Mouse (Mus musculus): ENCODE measurements around the gene Ccdc43.
"Not testable (repeated sequence)": the region's sequence is repeated elsewhere in the genome, so short reads cannot be mapped to it uniquely, and the experiment has no call there.

Ccdc43 gene

DNA sequence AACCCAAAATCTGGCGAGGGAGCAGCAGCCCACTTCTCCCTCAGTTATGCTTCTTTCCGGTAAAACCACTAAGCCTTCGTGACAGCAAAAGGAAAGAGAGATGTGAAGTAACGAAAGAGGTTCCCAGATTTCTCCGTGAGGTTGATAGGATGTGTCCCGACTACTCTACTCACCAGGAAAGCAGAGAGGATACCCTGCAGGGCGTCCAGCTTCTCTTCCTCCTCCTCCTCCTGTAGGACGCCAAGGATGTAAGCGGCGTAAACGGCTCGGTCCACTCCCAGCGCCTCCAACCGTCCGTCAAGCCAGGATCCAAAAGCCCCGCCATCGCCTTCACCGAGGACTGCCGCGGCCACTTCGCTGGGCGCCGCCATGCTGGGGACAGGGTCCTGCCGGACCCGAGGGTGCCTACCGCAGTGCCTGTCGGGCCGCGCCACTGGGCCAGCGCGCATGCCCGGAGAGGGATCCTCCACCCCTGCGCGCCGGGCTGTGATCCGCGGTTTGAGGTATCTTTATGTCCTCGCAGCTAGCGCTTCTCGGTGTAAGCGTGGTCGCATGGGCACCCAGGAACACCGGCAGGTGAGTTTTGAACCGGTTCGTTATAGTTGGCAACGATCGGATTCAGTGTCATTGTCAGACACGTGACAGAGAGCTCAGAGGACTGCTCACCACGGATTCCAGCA lies at the start of gene Ccdc43:
Gene Ccdc43 (minus strand): TSS at position 445 of the 680 bp plus-strand sequence.
- in situ Hi-C loops (cut with MboI, MseI), result loop anchor here (5.0 kb wide), 1 partner anchor 985 kb away; no protein-coding TSS in a partner anchor

DNA sequence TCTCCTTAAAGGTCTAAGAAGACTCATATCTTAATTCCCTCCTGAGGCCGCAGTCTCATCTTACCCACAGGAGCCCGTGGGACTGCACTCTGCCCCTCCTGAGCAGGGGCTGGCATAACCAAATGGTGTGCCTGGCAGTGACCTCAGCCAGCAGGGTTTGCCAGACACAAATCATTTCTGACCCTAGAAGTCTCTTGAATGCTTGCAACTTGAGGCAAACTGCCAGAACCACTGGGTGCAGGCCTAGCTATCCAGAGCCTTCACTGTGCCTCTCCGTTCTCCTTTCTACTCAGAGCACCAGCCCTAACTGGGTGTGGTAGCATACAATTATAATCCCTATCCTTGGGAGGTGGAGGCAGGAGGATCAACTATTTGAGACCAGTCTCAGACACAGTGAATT lies 47.2 kb upstream of the Ccdc43 start:
- in situ Hi-C loops (cut with MboI, MseI), result loop anchor here (10.0 kb wide), 1 partner anchor 1730 kb away; no protein-coding TSS in a partner anchor

DNA sequence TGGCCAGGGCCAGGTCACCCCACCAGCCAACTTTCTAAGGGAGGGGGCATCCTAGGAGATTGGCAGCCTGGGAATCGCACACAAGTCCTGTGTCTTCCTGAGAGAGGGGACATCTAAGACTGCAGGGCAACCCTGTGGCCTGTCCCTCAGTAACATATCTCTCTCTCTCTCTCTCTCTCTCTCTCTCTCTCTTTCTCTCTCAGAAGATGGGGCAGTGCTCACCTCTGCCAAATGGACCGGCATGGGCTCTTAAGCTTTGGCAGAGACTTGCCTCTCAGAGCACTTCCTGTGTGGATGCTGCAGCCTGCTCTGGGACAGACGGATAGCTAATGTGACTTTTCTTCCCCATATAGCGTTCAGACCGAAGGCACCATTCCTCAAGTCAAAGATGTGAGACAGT lies 45.3 kb upstream of the Ccdc43 start:
- in situ Hi-C loops (cut with MboI, MseI), result loop anchor here (10.0 kb wide), 1 partner anchor 1728 kb away; no protein-coding TSS in a partner anchor

DNA sequence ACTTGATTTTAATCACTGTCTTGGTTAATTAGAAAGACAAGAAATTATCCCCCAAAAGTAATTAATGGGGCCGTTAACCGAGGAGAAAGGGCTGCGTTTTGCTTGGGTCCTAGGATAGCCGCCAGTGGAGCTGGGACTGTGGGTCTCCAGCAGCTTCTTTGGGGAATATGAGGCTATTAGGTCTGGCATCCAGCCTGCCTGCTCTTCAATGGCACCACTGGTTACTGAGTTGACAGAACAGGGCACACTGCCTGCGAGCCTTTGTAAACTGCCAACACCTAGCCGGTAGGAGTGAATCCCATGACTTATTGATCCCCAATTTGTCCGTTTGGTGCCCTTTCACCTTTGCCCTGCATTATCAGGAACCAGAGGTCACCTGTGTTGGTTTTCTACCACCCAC lies 44.5 kb upstream of the Ccdc43 start:
- in situ Hi-C loops (cut with MboI, MseI), result loop anchor here (10.0 kb wide), 1 partner anchor 1727 kb away; no protein-coding TSS in a partner anchor

DNA sequence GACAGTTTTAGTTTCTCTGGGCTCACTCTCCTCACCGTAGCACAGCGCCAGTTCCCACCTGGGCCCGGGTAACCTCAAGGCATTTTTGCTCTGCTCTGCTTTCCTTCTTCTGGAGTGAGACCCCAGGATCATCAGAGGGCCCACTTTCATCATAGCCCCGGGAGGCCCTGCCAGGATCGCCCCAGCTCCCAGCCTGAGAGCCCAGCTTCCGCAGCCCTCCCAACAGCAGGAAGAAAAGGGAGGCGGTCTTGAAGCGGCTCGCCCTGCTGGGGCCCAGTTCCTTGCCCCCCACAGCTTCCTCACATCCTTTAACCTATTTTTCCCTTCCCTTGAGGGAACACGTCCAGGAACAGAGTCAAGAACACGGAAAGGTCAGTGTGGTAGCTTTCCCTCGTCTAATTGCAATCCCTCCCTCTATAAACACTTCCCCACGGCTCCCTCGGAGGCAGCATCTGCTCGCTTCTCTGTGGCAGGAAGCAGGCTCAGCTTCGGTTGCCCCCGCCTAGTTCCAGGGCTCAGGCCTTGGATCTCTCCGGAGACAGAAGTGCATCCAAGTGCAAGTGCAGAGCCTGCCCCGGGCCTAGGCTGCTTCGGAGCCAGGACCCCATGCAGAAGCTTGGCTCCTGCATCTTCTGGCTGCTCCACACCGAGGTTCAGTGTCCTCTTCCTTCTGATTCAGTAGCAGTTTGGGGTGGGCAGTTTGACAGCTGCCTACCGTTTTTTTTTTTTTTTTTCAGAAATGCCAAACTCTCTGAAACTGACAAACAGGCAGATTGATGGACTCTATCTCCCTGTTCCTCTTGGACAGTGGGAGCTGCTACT lies 43.8 kb upstream of the Ccdc43 start:
- in situ Hi-C loops (cut with MboI, MseI), result loop anchor here (10.0 kb wide), 1 partner anchor 1727 kb away; no protein-coding TSS in a partner anchor

DNA sequence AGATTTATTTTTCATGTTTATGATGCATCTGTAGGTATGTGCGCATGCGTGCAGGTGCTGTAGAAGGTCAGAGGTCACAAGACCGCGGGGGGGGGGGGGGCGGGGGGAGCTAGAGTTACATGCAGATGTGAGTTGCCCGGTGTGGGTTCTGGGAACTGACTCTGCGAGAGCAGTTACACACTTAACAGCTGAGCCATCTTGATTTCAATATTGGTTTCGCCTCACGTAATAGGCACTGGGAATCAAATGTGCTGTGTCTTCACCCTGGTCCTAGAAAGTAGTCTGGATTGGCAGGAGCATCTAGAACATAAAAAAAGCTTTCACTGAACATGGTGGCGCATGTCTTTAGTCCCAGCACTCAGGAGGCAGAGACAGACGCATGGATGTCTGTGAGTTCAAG lies 43.1 kb upstream of the Ccdc43 start:
- in situ Hi-C loops (cut with MboI, MseI), result loop anchor here (10.0 kb wide), 1 partner anchor 1726 kb away; no protein-coding TSS in a partner anchor

DNA sequence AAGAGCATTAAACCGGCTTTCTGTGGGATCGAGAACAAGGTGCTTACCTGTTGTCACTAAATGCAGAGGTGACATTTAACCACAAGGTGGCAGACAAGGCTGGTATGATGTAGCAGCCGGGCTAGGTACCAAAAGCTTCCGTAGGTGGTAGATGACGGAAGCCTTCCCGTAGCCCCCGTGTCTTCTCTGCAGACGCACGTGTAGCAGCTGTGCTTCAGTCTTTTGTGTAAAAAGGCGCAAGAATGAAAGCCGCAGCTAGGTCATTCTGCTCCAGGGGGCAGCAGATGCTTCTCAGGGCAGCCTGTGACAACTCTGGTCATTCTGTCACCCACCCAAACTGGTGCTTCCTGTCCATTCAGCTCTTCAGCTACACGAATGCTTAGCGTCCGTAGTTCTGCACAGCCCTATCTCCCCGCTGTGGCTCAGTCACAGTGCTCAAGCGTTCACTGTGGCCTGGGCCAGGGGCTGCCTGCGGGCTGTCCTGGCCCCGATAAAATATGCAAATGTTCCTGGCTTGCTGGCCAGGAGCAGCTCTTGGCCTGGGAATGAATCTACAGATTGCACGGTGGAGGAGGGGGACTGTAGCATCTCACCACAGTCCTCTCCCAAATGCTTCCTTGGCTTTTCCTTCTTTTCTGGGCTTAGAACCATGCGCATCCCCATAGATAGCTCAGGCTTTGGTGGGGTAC lies 41.8 kb upstream of the Ccdc43 start:
- in situ Hi-C loops (cut with MboI, MseI), result no loop called here

DNA sequence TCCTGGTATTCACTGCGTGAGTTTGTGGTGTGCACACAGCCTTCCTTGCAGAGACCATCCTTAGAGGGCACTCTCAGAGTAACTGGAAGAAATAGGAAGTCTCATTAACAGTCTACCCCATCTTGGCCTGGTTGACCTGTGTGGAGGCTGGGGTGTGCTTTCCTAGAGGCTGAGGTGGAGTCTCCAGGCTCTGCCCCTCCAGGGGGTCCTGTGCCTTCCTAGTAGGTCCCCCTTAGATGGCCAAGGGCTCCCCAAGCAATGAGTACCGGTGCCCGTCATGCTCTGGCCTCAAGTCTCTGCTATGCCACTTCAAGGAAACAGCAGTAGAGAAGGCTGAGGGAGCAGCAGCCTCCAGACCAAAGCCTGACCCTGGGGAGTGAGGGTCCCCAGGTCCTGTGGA lies 40.5 kb upstream of the Ccdc43 start:
- in situ Hi-C loops (cut with MboI, MseI), result no loop called here

DNA sequence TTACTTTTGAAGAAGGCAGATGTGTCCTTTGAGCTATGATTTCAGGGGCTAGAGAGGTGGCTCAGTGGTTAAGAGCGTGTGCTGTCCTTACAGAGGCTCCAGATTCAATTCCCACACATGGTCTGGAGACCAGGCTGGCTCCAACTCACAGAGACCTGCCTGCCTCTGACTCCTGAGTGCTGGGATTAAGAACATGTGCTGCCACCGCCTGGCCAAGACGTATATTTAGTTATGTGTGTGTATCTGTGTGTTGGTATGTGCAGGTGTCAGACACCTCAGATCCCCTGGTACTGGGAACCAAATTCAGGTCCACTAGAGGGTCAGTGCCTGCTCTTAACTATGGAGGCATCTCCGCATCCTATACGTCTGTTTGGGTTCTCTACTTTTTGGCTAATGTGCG lies 37.4 kb upstream of the Ccdc43 start:
- in situ Hi-C loops (cut with MboI, MseI), result no loop called here

DNA sequence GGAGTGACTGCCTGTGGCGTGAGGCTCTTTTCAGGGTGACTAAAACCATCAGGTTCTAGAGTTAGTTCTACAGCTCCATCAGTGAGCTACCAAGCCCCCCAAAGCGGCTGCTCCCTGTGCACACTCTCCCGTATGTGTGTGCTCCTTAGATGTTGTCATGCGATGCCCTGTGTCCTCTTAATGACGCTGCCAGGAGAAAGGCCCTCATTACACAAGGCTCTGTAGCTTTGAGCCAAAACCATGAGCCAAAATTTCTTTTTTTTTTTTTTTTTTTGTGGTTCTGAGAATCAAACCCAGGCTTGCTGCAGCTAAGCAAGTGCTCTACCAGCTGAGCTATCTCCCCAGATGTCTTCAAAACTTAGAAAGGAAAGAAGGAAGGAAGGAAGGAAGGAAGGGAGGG lies 35.6 kb upstream of the Ccdc43 start:
- in situ Hi-C loops (cut with MboI, MseI), result no loop called here

DNA sequence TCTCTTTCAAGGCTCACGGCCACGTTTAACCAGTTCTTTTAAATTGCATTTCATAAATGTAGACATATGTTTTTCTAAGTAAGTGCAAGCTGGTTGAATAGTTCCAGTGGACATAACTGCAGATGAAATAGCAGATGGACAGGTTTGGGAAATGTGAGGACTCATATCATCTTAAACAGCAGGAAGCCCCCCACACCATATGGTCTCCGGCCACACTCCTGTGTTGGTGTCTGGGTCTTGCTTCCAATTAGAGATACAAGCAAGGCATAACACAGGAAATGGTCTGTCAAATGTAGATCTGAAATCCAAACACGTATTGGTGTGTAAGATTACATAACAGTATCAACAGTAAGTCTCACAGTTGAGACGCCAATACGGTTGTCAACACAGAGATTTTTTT lies 33.8 kb upstream of the Ccdc43 start:
- in situ Hi-C loops (cut with MboI, MseI), result no loop called here

DNA sequence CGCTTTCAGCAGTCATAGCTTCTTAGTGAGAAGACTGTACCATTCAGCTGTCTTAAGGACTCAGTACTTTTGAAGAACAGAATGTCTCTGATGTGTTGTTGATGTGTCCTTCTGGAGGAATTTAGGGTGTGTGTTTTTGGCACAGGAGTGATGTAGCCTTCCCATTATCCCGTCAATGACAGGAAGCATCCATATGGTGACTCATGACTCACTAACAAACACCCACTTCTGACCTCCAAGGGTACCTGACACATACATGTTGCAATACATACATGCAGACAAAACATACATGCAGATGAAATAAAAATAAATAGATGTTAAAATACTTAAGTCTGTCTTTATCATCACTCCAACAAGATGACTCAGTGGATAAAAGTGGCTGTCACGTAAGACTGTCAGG lies 32.3 kb upstream of the Ccdc43 start:
- in situ Hi-C loops (cut with MboI, MseI), result no loop called here

DNA sequence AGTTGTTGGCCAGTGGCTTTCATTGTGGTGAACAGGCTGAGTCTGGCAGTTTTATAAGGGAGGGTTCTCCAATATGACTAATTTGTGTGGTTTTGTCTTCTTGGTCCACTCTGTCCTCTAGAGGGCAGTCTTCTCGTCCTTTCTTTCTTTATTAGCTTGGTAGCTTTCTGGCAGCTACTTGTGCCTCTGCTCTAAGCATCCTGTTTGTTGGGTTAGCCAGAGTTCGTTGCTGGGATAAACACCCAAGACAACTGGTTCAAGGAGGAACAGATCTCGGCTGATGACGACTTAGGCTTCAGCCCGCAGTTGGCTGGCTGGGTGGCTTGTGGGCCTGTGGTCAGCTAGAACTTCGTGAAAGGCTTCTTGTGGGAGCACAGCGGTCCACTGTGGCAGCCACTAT lies 31.0 kb upstream of the Ccdc43 start:
- in situ Hi-C loops (cut with MboI, MseI), result no loop called here

DNA sequence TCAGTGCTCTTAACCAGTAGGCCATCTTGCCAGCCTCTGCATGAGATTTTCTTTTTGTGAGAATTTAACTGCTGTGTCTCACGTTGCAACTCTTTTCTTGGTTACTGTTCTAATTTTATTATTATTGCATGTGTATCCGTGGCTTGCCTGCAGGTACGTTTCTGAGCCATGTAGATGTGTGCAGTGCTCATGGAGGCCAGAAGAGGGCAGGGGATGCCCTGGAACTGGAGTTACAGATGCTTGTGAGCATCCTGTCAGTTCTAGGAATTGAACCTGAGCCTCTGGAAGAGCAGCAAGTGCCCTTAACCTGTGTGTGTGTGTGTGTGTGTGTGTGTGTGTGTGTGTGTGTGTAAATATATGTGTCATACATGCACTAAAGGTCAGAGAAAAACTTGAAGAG lies 28.0 kb upstream of the Ccdc43 start:
- in situ Hi-C loops (cut with MboI, MseI), result no loop called here

DNA sequence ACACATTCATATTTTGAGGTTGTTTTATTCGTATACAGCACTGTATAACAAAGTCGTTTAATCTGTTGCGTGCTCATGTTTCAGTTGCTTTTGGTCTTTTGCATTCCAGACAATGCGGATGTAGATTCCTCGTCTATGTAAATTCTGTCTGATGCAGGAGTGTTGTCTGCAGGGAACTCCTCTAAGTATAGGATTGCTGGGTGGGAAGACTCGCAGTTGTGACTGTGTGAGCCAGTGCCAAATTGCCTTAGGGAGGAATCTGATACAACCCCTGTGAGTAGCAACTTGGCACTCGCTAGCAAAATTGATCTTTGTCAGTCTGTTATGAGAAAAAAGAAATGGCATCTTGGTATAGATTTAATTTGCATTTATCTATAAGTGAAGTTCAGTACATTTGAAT lies 18.6 kb upstream of the Ccdc43 start:
- in situ Hi-C loops (cut with MboI, MseI), result no loop called here

DNA sequence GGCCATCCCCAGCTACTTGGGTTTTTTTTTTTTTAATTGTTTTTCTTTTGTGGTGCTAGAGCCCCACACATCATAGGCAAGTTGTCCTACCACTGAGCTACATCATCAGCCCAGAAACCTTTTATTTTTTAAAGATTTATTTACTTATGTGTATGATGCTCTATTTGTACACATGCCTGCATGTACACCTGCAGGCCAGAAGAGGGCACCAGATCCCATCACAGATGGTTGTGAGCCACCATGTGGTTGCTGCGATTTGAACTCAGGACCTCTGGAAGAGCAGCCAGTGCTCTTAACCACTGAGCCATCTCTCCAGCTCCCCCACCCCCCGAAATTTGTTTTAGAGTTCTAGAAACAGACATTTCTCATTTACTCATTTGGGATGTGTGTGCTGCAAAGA lies 17.0 kb upstream of the Ccdc43 start:
- in situ Hi-C loops (cut with MboI, MseI), result not testable (repeated sequence)

DNA sequence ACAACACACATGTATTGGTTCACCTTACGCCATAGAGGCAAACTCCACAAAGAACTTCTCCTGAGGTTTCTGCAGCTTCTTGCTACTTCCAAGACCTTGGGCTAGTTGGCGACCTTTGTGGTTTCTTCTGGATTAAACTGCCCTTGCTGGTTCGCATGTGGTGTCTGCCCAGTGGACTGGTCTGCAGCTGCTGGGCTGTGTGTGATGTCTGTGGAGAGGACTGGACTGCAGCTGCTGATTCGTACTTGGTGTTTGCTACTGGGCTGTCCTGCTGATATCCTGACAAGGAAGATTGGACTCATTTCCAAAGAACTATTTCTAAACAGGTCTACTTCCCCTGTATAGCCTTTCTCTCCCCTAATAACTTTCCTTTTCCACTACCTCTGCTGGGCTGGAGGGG lies 14.8 kb upstream of the Ccdc43 start:
- in situ Hi-C loops (cut with MboI, MseI), result no loop called here

DNA sequence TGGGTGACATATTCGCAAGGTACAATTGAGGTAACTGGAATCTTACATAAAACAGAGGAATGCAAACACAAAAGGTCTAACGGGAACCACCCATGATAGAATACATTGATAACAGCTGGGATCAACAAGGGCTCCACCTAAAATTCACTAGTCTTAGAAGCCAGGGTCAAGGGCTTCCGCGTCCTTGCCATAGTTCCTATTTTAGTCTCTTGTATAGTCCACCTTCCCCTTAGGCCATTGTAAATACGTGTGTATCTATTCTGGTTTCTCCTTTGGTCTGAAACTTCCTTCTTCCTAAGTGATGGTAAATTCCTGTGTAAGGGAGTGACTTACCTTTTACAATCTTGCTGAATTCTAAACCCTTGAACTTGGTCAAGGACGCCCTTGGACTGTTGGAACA lies 4.6 kb upstream of the Ccdc43 start:
- in situ Hi-C loops (cut with MboI, MseI), result not testable (repeated sequence)

DNA sequence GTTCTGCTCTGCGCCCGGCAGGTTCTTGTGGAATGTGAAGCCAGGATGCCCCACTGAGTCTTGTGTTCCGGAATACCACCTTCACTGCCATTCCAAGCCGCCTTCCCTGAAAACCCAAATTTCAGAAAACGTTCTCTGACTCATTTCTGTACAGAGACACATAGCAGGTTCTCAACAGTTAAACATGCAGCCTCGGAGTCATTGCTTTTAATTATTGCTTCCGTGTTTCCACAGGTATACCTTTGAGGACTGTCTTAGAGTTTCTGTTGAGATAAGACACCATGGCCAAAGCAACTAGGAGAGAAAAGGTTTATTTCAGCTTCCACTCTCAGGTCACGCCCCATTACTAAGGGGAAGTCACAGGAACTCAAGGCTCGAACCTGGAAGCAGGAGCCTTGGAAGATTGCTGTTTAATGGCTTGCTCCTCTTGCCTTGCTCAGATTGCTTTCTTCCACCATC lies 465 bp upstream of the Ccdc43 start:
- in situ Hi-C loops (cut with MboI, MseI), result loop anchor here (5.0 kb wide), 1 partner anchor 984 kb away; no protein-coding TSS in a partner anchor

DNA sequence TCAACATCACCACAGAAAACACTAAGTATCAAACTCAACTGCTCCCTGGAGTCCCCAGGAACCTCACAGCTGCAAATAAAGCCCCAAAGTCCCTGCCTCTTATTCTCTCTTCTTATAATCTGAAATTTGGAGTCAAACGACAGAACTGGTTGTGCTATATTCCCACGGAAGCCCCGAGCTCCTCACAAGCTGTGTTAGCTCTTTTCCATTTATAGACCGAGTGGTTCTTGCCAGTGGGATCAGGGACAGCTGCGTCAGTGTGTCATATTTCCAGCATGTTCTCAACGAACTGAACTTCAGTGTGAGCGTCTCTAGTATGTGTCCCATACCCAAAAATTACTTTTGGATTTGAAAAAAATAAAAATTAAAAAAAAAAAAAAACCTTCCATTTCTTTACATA lies 2.3 kb downstream of the Ccdc43 start:
- in situ Hi-C loops (cut with MboI, MseI), result loop anchor here (5.0 kb wide), 1 partner anchor 987 kb away; no protein-coding TSS in a partner anchor

DNA sequence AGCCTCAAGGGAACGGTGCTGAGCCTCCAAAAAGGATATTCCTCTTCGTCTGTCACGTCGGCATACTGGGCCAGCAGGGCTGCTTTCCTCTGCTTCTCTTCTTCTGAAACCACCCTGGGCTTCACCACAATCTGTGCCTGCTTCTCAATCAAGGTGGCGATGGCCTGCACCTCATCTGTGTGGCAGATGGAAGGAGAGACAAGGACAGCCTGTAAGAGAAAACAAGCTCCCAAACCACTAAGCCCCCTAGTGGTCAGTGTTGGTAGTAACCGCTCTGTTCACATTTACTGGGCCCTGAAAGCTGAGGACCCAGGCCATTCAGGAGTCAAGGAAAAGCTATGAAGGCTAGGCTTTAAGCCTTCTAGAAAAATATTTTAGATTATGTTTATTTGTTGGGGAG lies 7.4 kb downstream of the Ccdc43 start:
- in situ Hi-C loops (cut with MboI, MseI), result no loop called here
